Mouse (Mus musculus) kidney, postnatal 36 days (tissue): Measurements from ENCODE around the gene Olfr270.

Source experiments
- DNase-seq, 2 experiments: peaks; one replicate each; pipeline ENCODE4 v3.0.0; 2021 to 2022; ENCODE audit warnings: mixed read lengths in 2 of 2

Olfr270 gene

GRCm38 (mm10) chr4:52964247-52964646 lies at the start of gene Olfr270:
Gene Olfr270, plus strand, starts transcription at chr4:52964547.
- DNase-seq, result no peak

- DNase-seq, result no peak
Measured at GRCm38 (mm10) chr4:52916659-52917310, 47.6 kb upstream of the Olfr270 start.

- DNase-seq, result no peak
Measured at GRCm38 (mm10) chr4:52917311-52917688, 47.0 kb upstream of the Olfr270 start.

- DNase-seq, result no peak
Measured at GRCm38 (mm10) chr4:52919078-52919477, 45.3 kb upstream of the Olfr270 start, which contains the start of gene Olfr272. Gene Olfr272, minus strand, starts transcription at chr4:52919178.

GRCm38 (mm10) chr4:52930480-52930879 lies 33.9 kb upstream of the Olfr270 start:
- DNase-seq, result no peak

GRCm38 (mm10) chr4:52946665-52947064 lies 17.7 kb upstream of the Olfr270 start:
- no peak for DNase-seq

- DNase-seq, result no peak
Measured at GRCm38 (mm10) chr4:52949005-52949404, 15.3 kb upstream of the Olfr270 start.

- peak; percentile 1 to 25 for DNase-seq
Measured at GRCm38 (mm10) chr4:52958693-52959092, 5.7 kb upstream of the Olfr270 start.

GRCm38 (mm10) chr4:52985216-52985615 lies 20.9 kb downstream of the Olfr270 start:
- DNase-seq, result peak; percentile 9 to 14

- no peak for DNase-seq
Measured at GRCm38 (mm10) chr4:52986266-52986665, 21.9 kb downstream of the Olfr270 start.

- DNase-seq, result peak in 1 of 2 experiments; percentile 25
Measured at GRCm38 (mm10) chr4:52989248-52989647, 24.9 kb downstream of the Olfr270 start, which contains the start of gene Nipsnap3a. Gene Nipsnap3a, plus strand, starts transcription at chr4:52989272.

GRCm38 (mm10) chr4:52999449-52999848 lies 35.1 kb downstream of the Olfr270 start:
- DNase-seq, result no peak

- no peak for DNase-seq
Measured at GRCm38 (mm10) chr4:53000154-53000553, 35.8 kb downstream of the Olfr270 start.

- DNase-seq, result no peak
Measured at GRCm38 (mm10) chr4:53009183-53009582, 44.8 kb downstream of the Olfr270 start.

GRCm38 (mm10) chr4:53009871-53010270 lies 45.5 kb downstream of the Olfr270 start:
- DNase-seq, result no peak

- peak; percentile 97 to 99 for DNase-seq
Measured at GRCm38 (mm10) chr4:53011732-53012361, 47.5 kb downstream of the Olfr270 start, which contains the start of gene Nipsnap3b. Gene Nipsnap3b, plus strand, starts transcription at chr4:53011880.

GRCm38 (mm10) chr4:53014421-53014820 lies 50.1 kb downstream of the Olfr270 start:
- no peak for DNase-seq

- no peak for DNase-seq
Measured at GRCm38 (mm10) chr4:53015024-53015423, 50.7 kb downstream of the Olfr270 start.

GRCm38 (mm10) chr4:53018392-53018791 lies 54.0 kb downstream of the Olfr270 start:
- no peak for DNase-seq
